ENCODE assay signal across 30 mouse cellular contexts in genomic region chr10:95074381-95074780, GRCm38 (mm10).
DNase-seq lines count a peak whose midpoint lies in the region; ATAC-seq and TF ChIP-seq lines count a peak whose summit lies in the region.
"Had no signal": no experiment of that assay in that cellular context is flagged by ENCODE, and none has a peak within 500 bp of the region (broad histone marks: within the 10 kb centered on the region; RNA-seq: fewer than 3 reads in every experiment).

No protein-coding gene starts in this region.

- no peak for TF ChIP-seq CTCF in lung, adult 2 months (IDR thresholded peaks at IDR 0.05; ENCODE audit: insufficient read depth, low read length)
- TF ChIP-seq CTCF in brain, embryonic 14.5 days (IDR thresholded peaks at IDR 0.05; ENCODE audit: borderline replicate concordance, extremely low read depth, insufficient read depth, insufficient read length): no peak

- no peaks in the 10 kb centered on the region for H3K9me3 ChIP-seq in forebrain, embryonic 14.5 days (replicated peaks; ENCODE audit: control insufficient read depth, low read length)
- no peaks in the 10 kb centered on the region for H3K9me3 ChIP-seq in forebrain, embryonic 13.5 days (replicated peaks)
- no peaks in the 10 kb centered on the region for H3K9me3 ChIP-seq in lung, embryonic 16.5 days (ENCODE audit: control insufficient read depth, low read length)
- H3K9me3 ChIP-seq: embryonic facial prominence, embryonic 13.5 days; forebrain, embryonic 10.5 days; heart, embryonic 10.5 days; liver, embryonic 12.5 days; midbrain, embryonic 13.5 days had no signal

- no peak overlapping the region for H3K4me3 ChIP-seq in forebrain, embryonic 14.5 days (ENCODE audit: low read depth, low read length)
- no peak overlapping the region for H3K4me3 ChIP-seq in forebrain, embryonic 13.5 days
- no peak overlapping the region for H3K4me3 ChIP-seq in lung, embryonic 16.5 days (ENCODE audit: low read length)
- H3K4me3 ChIP-seq in lung, adult 2 months (replicated peaks; ENCODE audit: extremely low read depth, low read depth, low read length): no peak overlapping the region
- H3K4me3 ChIP-seq: embryonic facial prominence, embryonic 13.5 days; forebrain, embryonic 10.5 days; heart, embryonic 10.5 days; liver, embryonic 12.5 days; midbrain, embryonic 13.5 days had no signal

- no peaks in the 10 kb centered on the region for H3K27me3 ChIP-seq in forebrain, embryonic 14.5 days (replicated peaks; ENCODE audit: control insufficient read depth, insufficient read depth, low read length)
- H3K27me3 ChIP-seq in forebrain, embryonic 13.5 days: no peaks in the 10 kb centered on the region
- no peaks in the 10 kb centered on the region for H3K27me3 ChIP-seq in lung, embryonic 16.5 days (ENCODE audit: control insufficient read depth, insufficient read depth, low read depth, low read length)
- H3K27me3 ChIP-seq in splenic B cell, adult 2 months (ENCODE audit: control insufficient read depth, insufficient read depth, low read length, poor library complexity, severe bottlenecking): no peaks in the 10 kb centered on the region
- H3K27me3 ChIP-seq: liver, embryonic 12.5 days; midbrain, embryonic 13.5 days had no signal

- DNase-seq in forebrain, embryonic 14.5 days (ENCODE audit: low spot score): peak; percentile 38
- DNase-seq in lung, adult 2 months: no peak
- DNase-seq in brain, embryonic 14.5 days (ENCODE audit: low read depth): peak; percentile 48
- peak; percentile 37 for DNase-seq in splenic B cell, adult 2 months (ENCODE audit: low read depth, low spot score)
- no peak for DNase-seq in urinary bladder, postnatal 36 days (ENCODE audit: low spot score in 2 of 2)
- no peak for DNase-seq in spleen, postnatal 14 days (ENCODE audit: low spot score in 2 of 2)
- DNase-seq: adrenal gland, adult 2 months; adrenal gland, postnatal 36 days; cerebellum, adult 11 months; cerebellum, adult 9-10 months; forebrain, postnatal 0 days; gastrocnemius, postnatal 10 days; kidney, adult 8-10 months; layer of hippocampus, postnatal 36 days; left cerebral cortex, postnatal 4 days; retina, postnatal 1 day; right cerebral cortex, postnatal 14 days; thymus, postnatal 14 days had no signal

- WGBS in forebrain, embryonic 14.5 days: 82% methylated on average over 2 of the region's 2 CpGs
- 83% methylated on average over 2 of the region's 2 CpGs for WGBS in forebrain, embryonic 13.5 days
- WGBS in lung, embryonic 16.5 days: 80% methylated on average over 2 of the region's 2 CpGs
- WGBS in lung, adult 2 months: 70% methylated on average over 2 of the region's 2 CpGs

- ATAC-seq in forebrain, embryonic 14.5 days: no peak
- no peak for ATAC-seq in forebrain, embryonic 13.5 days
- ATAC-seq in lung, embryonic 16.5 days (ENCODE audit: low read depth): no peak
- ATAC-seq: forebrain, postnatal 0 days; inflammation-experienced regulatory T-cells, adult 6 months; liver, embryonic 12.5 days; midbrain, embryonic 13.5 days had no signal

- no peak overlapping the region for H3K9ac ChIP-seq in forebrain, embryonic 14.5 days (ENCODE audit: low read length)
- H3K9ac ChIP-seq in forebrain, embryonic 13.5 days: no peak overlapping the region
- no peak overlapping the region for H3K9ac ChIP-seq in lung, embryonic 16.5 days (ENCODE audit: low read length)
- H3K9ac ChIP-seq: embryonic facial prominence, embryonic 13.5 days; forebrain, postnatal 0 days; hindbrain, embryonic 14.5 days; liver, embryonic 12.5 days; lung, embryonic 14.5 days; midbrain, embryonic 13.5 days had no signal

- H3K4me2 ChIP-seq in forebrain, embryonic 14.5 days (ENCODE audit: low read length): no peak overlapping the region
- H3K4me2 ChIP-seq in forebrain, embryonic 13.5 days: no peak overlapping the region
- H3K4me2 ChIP-seq in lung, embryonic 16.5 days (ENCODE audit: low read depth, low read length): peak overlapping the region; percentile 26
- H3K4me2 ChIP-seq: embryonic facial prominence, embryonic 13.5 days; hindbrain, embryonic 14.5 days; liver, embryonic 12.5 days; lung, embryonic 14.5 days; midbrain, embryonic 13.5 days had no signal

- no peaks in the 10 kb centered on the region for H3K36me3 ChIP-seq in forebrain, embryonic 14.5 days (ENCODE audit: control insufficient read depth, insufficient read depth, low read length)
- no peaks in the 10 kb centered on the region for H3K36me3 ChIP-seq in forebrain, embryonic 13.5 days (ENCODE audit: poor library complexity, severe bottlenecking)
- H3K36me3 ChIP-seq in lung, embryonic 16.5 days (ENCODE audit: control insufficient read depth, insufficient read depth, low read length): no peaks in the 10 kb centered on the region
- no peaks in the 10 kb centered on the region for H3K36me3 ChIP-seq in splenic B cell, adult 2 months (ENCODE audit: control insufficient read depth, insufficient read depth, low read length, poor library complexity, severe bottlenecking)
- H3K36me3 ChIP-seq: embryonic facial prominence, embryonic 13.5 days; forebrain, embryonic 10.5 days; heart, embryonic 10.5 days; liver, embryonic 12.5 days; midbrain, embryonic 13.5 days had no signal

- TF ChIP-seq POLR2A in lung, adult 2 months (IDR thresholded peaks at IDR 0.05; ENCODE audit: borderline replicate concordance, extremely low read depth, low read depth, low read length): no peak
- no peak for TF ChIP-seq POLR2A in brain, embryonic 14.5 days (IDR thresholded peaks at IDR 0.05; ENCODE audit: borderline replicate concordance, extremely low read depth, insufficient read depth, insufficient read length, poor library complexity, severe bottlenecking)

- no peak overlapping the region for H3K27ac ChIP-seq in forebrain, embryonic 14.5 days (ENCODE audit: low read depth, low read length)
- no peak overlapping the region for H3K27ac ChIP-seq in forebrain, embryonic 13.5 days
- peak overlapping the region; percentile 72; the same call in 1 of the 2 replicates for H3K27ac ChIP-seq in lung, embryonic 16.5 days (ENCODE audit: low read length)
- H3K27ac ChIP-seq: forebrain, embryonic 10.5 days; hindbrain, embryonic 14.5 days; kidney, postnatal 0 days; liver, embryonic 12.5 days; macrophage; midbrain, embryonic 13.5 days had no signal

- peaks cover 5% of the 10 kb centered on the region; the same call in 1 of the 2 replicates for H3K4me1 ChIP-seq in forebrain, embryonic 14.5 days (ENCODE audit: control insufficient read depth, insufficient read depth, low read length)
- H3K4me1 ChIP-seq in forebrain, embryonic 13.5 days: peaks cover 10% of the 10 kb centered on the region; the same call in 1 of the 2 replicates
- peaks cover 7% of the 10 kb centered on the region; the same call in 1 of the 2 replicates for H3K4me1 ChIP-seq in lung, embryonic 16.5 days (replicated peaks; ENCODE audit: control insufficient read depth, insufficient read depth, low read length)
- H3K4me1 ChIP-seq in lung, adult 2 months (ENCODE audit: control insufficient read depth, insufficient read depth, low read length): peaks cover 7% of the 10 kb centered on the region
- H3K4me1 ChIP-seq: liver, embryonic 12.5 days; midbrain, embryonic 13.5 days had no signal

Comparison
In these comparisons a context has a peak if more than half of its experiments do, and no peak if none do; other contexts are left out.
1. DNase-seq: peak in forebrain, embryonic 14.5 days (single experiment), brain, embryonic 14.5 days (single experiment) and splenic B cell, adult 2 months (single experiment); none in lung, adult 2 months (single experiment), urinary bladder, postnatal 36 days (0 of 2) and spleen, postnatal 14 days (0 of 2).